Mouse (Mus musculus): ENCODE data around the gene Gm12216.
"Not testable (repeated sequence)": the region's sequence is repeated elsewhere in the genome, so short reads cannot be mapped to it uniquely, and the experiment has no call there.

The Gm12216 gene

DNA sequence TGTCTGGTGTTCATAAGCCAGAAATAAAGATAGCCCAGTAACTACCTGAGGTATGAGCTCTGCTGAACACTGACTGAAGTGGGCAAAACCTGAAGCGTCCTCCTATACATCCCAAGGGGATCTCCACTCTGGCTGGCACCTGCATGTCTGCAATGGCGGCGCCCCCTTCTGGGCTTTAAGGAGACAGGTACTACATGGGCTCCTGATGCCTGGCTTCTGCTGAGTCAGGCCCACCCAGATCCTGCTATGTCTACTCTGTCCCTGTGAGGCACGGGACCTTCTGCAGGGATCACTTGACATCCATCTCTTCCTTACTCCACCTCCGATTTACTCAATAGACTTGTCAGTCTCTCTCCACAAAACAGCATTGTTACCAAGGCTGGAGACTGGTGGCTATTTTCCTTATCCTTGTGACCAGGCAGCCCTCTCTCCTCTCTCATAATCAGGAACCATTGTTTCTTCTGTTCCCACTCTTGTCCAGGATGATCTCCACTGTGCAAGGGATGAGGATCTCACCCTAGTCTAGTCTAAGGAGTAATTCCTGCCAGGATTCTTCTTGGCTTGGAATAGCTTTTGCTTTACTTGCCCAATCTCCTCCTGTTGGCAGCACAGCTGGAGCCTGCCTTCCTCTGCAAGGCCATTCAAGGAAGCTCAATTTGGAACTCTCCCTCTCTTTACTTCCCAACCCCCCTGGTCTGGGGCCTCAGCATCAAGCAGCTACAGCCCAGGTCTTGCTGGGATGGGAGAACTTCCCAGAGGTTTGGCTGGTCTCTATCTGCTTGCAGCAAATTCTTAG is 15.1 kb upstream of the Gm12216 start:
- intact Hi-C loops (cut with DNase I), result not testable (repeated sequence)

DNA sequence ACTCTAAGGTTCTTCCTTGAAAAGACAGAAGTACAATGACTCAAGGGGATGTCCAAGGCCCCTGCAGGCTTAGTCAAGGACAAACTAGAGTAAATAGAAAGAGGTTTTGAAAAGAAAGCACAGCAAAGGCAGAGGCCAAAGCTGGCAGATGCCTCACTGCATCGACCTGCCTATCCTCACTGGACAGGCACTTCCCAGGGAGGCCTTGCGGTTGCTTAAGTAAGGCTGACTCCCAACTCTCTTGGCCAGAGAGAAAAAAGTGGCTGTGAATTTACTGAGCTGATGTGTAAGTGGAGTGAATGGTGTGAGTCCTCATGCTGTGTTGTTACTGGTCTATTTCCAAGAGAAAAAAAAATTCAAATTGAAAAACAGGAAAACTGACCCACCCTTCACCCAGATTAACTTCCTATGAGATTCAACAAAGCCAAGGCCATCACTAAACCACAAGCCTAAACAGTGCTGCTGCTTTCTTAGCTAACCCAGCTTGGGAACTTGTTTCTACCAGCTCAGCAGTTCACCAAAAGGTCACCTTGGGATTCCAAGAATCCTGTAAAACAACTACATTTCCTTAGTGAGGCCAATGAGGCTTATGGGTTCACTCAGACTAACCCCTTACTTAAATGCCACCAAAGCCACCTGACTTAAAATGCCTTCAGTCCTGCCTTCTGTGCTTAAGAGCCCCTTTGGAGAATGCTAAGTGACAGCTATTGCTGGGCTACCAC is 12.9 kb upstream of the Gm12216 start:
- intact Hi-C loops (cut with DNase I), result no loop called here

DNA sequence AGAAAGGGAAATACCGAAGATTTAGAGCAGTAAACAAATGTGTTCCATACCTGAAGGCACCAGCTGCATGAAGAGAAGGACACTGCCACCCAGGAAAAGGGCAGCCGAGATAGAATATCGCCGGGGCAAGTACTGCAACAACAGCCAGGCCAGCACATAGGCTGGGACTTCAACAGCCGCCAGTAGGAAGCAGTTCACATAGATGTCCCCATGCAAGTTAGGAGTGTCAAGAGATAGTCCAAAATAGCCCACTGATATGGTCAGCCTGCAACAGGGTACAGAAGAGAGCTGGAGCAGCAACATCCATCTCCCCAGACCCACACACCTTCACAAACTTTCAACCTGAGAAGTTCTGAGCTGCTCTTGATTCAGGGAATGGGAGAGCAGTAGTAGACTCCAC is 10.1 kb upstream of the Gm12216 start:
- intact Hi-C loops (cut with DNase I), result no loop called here

DNA sequence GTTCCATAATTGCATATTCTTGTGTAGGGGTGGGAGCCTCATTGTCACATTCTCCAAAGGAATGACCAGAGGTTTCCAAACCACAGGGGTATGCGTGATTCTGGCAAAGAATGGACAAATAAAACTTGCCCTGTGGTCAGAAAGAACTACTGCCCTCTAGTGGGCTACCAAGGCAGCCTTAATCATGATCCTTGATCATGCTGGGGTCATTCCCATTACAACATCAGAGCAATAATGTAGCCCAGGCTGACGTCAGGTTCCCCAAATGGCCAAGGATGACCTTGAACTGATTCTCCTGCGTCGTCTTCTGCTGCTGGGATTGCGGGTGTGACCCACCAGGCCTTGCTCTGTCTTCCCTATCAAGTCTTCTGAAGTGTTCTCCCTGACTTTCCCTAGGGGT is 9.3 kb upstream of the Gm12216 start:
- intact Hi-C loops (cut with DNase I), result not testable (repeated sequence)

DNA sequence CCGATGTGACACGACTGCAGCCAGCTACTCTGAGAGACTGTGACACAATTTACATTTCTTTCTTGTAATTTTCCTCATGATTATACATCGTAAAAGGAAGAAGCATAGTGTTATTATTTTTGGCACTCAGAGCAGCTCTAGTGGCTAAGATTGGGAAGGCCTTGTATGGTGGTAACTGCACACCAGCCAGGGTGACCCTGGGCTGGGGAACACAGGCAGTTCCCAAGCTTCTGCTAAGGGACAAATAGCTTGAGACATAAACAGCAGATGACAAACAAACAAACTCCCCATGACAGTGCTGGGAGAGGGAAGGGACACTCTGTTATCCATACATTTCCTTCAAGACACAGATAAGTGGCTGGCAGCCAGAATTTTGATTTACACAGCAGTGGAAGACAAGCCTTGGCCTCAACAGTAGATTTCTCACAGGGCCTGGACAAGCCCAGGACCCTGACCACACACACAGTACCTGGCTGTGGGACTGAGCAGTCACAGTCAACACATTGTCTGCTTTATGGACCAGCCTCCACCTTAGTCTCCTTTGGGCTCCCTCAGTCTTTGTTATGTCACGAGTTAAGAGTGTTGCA is 5.8 kb upstream of the Gm12216 start:
- intact Hi-C loops (cut with DNase I), result loop anchor here (5.0 kb wide), 1 partner anchor 72 kb away; no protein-coding TSS in a partner anchor

DNA sequence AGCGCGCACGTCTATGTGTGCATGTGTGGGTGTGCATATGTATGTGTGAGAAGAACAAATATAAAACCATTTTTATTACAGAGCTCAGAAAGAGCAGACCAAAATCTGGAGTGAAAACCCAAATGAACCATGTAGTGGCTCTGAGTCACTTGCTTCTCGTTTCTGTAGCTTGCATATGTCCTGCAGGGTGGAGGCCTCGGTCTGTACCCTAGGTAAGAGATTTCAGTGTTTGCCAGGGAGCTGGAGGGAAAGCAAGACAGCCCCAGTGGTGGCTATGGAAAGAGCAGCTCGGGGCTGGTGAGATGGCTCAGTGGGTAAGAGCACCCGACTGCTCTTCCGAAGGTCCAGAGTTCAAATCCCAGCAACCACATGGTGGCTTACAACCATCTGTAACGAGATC is 1.9 kb upstream of the Gm12216 start:
- intact Hi-C loops (cut with DNase I), result loop anchor here (5.0 kb wide), 1 partner anchor 76 kb away; no protein-coding TSS in a partner anchor

DNA sequence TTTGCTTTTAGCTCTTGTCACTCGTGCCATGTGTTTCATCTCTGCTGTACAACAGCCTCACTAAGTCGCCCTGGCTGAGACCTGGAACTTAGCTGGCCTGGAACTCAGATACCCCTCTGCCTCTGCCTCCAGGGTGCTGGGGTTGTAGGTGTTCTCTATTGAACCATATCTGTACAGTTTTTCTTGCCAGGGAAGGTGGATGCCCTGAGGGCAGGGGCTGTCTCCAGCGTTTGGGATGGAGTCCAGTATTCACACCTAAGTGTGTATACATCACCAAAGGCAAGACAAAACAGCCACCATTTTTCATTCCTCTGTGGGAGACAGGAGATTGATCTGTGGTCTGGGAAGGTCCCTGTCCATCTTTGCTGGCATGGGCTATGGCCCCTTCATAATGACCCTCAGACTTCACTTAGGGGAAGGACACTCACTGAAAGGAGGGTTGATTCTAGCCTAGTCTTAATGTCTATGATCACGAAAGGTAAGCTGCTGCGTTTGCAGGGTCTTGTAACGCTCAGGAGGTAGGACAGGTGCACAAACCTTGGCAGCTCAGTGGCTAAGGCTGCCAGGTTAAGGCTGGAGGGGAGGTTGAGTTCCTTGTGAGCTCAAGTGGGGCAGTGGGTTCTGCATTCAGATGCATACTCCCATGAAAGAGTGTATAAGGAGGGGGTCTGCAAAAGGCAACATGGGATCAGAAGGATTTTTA is 847 bp downstream of the Gm12216 start:
- intact Hi-C loops (cut with DNase I), result loop anchor here (5.0 kb wide), 1 partner anchor 121 kb away; no protein-coding TSS in a partner anchor

DNA sequence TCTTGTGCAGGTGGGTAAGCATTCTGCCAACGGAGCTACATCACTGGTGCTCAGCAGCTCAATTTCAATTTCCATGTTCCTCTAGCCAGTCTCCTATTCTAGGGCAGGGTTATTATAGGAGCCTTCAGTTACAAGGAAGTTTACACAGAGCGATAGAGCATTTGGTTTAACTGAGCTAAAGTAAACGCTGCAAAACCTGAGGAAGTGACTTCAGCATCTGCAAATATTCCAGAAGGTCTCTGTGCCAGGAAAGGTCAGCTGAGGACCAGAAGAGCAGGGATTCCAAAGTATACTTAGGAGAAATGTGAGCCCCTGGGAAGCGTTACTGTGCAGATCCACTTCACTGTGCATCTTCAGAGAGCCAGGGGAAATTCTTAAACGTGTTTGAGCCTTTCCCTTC is 5.4 kb downstream of the Gm12216 start:
- intact Hi-C loops (cut with DNase I), result no loop called here

DNA sequence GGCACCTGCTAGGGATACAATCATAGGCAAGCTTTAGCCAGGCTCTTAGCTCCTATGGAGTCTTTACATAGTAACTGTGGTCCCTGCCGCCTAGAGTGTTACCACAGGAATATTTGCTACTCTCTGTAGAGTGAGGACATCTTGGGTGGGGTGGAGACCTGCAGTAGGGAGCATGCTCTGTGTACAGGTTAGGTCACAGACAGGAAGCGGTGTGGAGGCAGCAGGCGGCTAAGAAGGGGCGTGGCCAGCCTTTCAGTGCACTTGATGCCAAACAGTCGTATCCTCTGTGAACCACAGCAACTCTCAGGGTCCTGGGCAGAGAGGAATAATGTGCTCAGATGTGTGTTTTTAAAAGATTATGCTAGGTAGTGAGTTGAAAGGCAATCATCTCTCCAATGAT is 7.3 kb downstream of the Gm12216 start:
- intact Hi-C loops (cut with DNase I), result loop anchor here (2.0 kb wide), 1 partner anchor 93 kb away; no protein-coding TSS in a partner anchor

DNA sequence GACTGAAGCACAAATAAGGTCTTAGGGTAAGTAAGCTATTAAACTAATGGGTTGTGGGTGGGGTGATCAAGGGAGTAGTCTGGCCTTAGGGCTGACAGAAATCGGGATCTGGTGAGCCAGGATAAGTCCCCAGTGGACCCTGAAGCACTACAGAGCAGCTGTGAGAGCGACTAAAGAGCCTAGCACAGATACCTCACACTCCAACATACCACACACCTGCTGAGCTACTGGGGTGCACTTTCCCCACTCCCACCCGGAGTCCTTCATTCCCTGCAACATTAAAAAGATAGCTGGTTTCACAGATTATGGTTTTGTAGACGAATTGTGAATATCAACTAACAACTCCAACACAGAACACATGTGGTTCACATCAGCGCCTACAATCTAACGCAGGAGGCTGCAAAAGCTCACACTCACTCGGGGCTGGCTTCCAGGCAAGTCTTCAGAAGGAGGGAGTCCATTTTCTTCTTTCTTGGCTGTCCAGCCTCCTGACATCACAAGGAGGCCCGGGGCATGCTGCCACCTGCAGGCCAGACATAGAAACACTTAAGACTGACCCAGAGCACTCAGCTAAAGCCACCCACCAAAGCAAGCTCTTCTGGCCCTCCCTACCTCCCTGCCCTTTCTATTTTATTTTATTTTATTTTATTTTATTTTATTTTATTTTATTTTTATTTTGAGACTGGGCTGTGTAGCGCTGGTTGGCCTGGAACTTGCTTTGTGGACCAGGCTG is 9.3 kb downstream of the Gm12216 start:
- intact Hi-C loops (cut with DNase I), result loop anchor here (2.0 to 5.0 kb wide), 2 partner anchors 47 to 91 kb away; no protein-coding TSS in a partner anchor

DNA sequence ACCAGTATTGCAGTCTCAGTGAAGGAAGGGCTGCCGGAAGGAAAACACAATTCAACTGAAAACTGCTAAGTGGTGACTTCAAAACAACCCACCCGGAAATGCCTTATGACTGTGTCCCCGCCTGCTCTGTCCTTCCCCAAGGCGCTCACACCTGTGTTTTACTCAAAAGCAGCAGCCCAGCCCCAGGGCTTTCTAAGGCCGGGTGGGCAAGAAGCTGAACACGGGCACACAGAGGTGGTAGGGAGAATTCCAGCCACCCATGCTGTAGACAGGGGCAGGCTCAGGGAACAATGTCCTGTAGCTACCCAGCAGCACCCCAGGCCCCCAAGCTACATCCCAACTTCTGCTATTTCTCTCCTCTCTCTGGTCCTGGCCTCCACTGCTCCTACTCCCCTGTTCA is 13.4 kb downstream of the Gm12216 start:
- intact Hi-C loops (cut with DNase I), result loop anchor here (5.0 kb wide), 1 partner anchor 43 kb away; no protein-coding TSS in a partner anchor

DNA sequence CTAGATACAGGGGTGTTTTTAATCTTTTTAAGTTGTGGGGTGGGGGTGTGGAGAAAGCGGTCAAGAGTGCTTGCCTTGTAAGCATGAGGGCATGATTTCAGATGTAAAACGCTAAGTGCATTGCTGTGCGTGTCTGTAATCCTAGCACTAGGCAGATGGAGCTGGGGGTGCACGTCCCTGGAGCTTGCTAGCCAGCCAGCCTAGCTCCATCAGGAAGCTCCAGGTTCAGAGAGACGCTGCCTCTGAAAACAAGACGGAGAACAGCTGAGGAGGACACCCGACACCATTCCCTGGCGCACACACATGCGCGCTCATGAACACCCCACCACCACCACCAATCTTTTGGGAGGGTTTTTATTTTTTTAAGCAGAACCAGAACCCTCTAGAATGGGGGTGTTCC is 15.9 kb downstream of the Gm12216 start:
- intact Hi-C loops (cut with DNase I), result no loop called here

DNA sequence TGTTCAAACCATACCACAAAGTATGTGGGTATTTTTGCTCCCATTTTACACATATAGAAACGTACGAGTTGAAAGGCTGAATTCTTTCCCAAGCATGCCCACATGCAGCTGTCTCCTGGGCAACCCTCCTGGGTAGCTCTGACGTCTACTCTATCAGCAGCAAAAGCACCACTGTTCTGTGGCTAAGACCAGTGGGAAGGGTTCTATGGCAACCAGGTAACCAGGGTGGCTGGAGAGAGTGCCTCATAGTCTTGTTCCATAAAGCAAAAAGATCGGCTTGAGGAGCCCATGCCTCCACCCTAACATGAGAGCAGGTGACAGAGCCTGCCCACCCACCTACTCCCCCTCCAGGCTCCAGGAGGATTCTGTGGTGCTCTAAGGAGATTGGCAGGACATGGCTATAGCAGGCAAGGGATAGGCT is 16.9 kb downstream of the Gm12216 start:
- intact Hi-C loops (cut with DNase I), result no loop called here

DNA sequence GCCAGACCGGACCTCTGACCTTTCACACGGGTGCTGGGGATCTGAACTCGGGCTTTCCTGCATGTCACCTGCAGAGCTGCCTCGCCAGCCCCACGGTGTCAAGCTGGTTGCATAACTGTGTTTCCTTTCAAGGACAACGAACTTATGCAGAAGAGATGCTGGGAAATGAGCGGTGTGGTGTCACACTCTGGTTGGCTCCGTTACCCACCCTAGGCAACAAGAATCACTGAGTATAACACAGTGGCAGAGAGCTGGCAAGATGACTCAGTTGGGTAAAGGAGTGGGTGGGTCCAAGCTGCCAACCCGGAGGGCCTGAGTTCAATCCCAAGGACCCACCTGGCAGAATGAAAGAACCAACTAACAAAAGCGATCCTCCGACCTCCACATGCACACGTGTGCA is 17.5 kb downstream of the Gm12216 start:
- intact Hi-C loops (cut with DNase I), result no loop called here

DNA sequence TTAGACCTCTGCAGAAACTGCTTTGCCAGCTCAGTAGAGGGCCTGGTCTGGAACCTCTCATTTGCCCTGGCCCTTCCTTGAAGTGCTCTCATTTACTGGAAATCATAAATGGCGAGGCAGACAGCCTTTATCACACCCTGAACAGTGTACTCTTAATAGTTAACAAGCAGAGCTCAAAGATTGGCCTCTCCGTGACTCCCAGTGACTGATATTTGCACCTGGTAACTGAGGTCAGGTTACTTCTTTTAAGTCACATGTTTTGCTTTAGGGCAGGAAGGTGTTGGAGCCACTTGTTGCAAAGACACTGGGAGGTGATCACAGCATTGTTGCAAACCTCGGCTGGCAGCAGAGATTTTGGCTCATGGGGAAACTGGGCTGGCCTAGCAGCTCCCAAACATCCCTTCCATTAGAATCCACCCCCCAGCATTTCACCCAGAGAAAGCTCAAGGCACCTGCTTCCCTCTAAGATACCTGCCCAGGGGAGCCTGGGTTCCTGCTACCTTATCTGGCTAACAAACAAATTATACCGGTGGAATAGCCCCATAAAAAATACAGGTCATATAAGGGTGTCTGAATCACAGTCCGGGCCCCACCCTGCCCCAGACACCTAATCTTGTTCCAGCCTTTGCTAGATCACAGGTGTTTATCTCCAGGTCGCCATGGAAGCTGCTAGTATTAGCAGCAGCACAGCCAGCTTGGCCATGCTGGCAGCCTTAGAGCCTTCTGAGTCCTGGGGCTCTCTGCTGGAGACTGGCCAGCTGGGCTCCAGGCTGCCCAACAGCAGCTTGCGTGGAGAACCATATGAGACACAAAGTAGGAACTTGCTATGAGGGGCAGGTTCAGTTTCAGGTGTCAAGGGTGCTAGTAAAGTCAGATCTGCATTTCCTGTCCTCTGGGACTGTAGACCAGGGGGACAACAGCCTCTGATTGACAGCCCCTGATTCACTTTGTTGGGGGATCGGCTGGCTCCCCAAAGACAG is 19.1 kb downstream of the Gm12216 start:
- intact Hi-C loops (cut with DNase I), result no loop called here

DNA sequence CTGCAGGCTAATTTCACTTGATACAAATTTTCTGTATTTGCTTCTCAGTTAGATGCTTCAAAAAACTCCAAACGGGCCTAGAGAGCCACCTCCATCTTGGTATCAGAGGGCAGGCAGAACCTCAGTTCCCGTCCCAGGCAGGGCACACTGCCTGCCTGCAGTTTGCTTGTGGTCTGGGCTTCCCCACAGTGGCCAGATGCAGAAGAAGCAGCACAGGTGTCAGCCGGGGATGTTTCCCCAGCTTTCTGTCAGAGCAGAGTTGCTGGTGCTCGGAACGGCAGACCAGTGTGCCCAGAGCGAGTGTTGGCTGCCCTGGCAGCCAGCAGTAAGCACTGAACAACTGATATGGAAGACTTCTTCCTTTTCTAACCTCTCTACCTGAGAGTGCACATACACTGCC is 19.9 kb downstream of the Gm12216 start:
- intact Hi-C loops (cut with DNase I), result no loop called here

DNA sequence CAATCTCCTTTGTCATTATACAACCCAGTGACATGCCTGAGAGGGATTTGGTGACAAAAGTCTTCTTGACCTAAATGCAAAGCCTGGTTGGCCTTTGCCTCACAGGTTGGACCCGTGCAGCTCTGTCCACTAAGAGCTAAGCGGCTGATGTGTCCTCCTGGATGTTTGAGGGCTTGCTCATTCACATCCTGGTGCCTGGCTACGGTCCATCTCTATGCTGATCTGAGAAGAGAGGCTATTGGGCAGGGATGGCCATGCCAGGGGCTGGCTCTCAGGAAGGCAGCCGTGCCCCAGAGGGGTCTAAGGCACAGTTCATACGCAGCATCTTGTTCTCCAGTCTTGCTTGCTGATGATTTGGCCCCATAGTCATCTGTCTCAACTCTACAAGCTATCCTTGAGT is 21.3 kb downstream of the Gm12216 start:
- intact Hi-C loops (cut with DNase I), result no loop called here

DNA sequence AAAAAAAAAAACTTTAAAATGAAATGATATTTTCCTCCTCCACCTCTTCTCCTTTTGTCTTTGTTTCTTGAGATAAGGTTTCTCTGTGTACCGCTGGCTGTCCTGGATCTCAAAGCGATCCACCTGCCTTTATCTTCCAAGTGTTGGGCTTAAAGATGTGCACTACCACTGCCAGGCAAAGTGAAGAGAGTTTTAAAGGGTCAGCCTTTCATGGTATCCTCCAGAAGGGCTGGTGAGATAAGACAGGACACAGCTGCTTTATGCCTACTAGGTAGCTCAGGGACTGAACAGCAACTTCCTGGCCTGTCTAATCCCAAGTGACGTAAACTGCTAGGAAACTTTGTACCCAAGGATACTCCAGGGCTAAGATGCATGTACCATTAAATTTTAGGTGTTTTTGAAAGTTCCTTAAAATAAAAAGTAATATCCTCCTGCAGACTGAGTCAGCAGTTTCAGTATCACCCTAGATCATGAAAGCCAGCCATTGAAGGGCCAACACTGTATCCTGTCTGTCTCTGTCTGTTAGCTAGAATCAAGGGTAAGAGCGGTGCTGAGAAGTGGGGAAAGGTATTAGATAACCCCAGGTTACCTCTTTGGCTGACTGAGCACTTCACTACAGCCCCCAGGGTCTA is 23.6 kb downstream of the Gm12216 start:
- intact Hi-C loops (cut with DNase I), result no loop called here

DNA sequence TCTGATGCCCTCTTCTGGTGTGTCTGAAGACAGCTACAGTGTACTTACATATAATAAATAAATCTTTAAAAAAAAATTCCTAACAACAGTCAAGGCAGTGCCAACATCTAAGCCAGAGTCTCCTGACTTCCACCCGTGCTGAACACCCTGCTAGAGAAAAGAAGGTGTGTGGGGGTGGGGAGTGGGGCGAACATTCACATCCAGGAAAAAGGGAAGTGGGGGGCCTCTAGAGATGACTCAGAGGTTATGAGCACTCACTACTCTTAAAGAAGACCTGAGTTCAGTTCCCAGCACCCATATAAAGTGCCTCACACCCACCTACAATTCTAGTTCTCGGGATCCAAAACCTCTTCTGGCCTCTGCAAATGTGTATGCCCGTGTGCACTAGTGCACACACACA is 33.6 kb downstream of the Gm12216 start:
- intact Hi-C loops (cut with DNase I), result no loop called here
